Mouse (Mus musculus) ES-E14 (cell line): Measurements from ENCODE around the gene Cdnf.

Experiments
- CHD2 ChIP-seq: IDR thresholded peaks from 2 replicates; pipeline ENCODE4 v1.6.1; 2014; ENCODE audit warnings: mild to moderate bottlenecking, low read depth, low read length, inconsistent platforms
- HCFC1 ChIP-seq: IDR thresholded peaks from 2 replicates; pipeline ENCODE4 v1.6.1; 2012; ENCODE audit warnings: low read length, inconsistent platforms, borderline replicate concordance; ENCODE audit not compliant: insufficient read depth
- MAFK ChIP-seq: IDR thresholded peaks from 2 replicates; pipeline ENCODE4 v1.6.1; 2014; ENCODE audit warnings: mild to moderate bottlenecking, low read depth, low read length, inconsistent platforms; ENCODE audit not compliant: insufficient read depth
- ZC3H11A ChIP-seq: IDR thresholded peaks from 2 replicates; pipeline ENCODE4 v1.6.1; 2012; ENCODE audit warnings: low read depth, mild to moderate bottlenecking, inconsistent platforms, low read length, borderline replicate concordance
- ZNF384 ChIP-seq: IDR thresholded peaks from 2 replicates; pipeline ENCODE4 v1.6.1; 2012; ENCODE audit warnings: low read depth, low read length, inconsistent platforms

DNA sequence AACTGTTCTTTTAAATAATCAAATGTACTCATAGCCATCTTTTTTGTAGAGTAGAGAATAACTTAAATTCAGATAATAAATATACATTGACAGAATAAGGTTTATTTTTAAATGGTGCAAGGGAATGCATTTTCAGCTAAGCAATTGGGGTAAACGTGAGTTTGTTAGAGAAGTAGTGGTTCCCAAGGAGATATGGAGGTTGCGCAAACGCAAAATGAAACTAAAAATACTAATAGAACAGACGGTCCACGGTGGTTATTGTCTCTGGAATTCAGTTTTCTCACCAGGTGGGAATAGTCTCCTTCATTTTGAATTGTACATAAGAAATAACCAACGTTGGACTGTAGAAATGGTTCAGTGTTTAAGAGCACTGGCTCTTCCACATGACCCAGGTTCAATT is 13.5 kb downstream of the Cdnf start:
- TF ChIP-seq HCFC1, result no peak
- TF ChIP-seq MAFK, result no peak
- TF ChIP-seq CHD2, result no peak
- TF ChIP-seq ZC3H11A, result no peak
- no peak for TF ChIP-seq ZNF384
